Mouse (Mus musculus) left cerebral cortex, adult 9 months (tissue): ENCODE data around the gene Marveld3.
A peak's percentile ranks its signal among the peaks of the same experiment; 100 is the strongest.

Source experiments
- DNase-seq, 2 experiments: peaks; one replicate each; pipeline ENCODE4 v3.0.0; 2022; ENCODE audit warnings: low spot score in 2 of 2

The Marveld3 gene

DNA sequence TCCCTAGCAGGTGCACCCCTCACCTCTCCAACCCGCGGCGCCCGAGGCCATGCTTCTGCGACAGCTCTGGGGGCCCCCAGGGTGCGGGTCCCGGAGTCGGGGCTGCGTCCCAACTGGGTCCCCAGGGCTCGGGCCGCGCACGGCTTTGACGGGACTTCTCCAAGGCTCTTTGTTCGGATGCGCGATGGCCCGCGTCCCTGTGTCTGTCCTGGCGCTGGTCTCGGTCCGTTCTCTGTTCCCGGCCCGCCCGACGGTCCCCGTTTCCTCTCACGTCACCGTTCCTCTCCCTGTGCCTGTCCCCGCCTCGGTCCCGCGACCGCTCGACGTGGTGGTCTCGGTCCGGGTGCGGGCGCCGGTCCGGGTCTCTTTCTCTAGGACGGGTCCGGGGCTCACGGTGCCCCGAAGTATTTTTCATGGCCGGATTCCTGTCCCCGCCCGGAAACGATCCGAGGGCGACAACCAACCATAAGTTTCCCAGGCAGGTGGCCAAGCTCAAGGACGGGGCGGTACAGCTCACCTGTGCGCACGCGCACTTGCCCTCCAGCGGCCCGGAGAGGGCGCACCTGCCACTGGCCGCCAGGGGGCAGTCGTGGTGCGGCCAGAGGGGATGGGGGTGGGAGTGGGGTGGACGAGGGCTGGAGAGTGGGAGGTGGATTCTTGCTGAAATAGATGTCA is at the start of gene Marveld3:
Gene Marveld3 (minus strand): TSS at position 511 of the 675 bp plus-strand sequence.
- no peak for DNase-seq

DNA sequence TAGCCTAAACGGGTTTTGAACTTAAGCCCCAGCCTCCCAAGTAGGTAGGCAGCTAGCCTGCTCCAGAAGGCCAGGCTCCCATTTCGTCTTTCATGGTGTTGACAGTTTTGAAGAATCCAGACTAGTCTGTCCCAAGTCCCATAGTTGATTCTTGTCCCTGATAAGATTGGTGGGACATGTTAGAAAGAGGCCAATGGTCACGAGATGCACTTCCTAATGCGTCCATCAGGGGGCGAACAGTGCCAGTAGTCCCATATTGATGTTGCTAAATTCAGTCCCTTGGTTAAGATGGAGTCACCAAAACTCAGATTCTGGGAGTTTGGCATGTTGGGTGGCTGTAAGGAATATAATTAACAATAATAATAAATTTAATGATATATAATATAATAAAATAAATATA is 48.9 kb upstream of the Marveld3 start:
- peak in 1 of 2 experiments; percentile 42 for DNase-seq

DNA sequence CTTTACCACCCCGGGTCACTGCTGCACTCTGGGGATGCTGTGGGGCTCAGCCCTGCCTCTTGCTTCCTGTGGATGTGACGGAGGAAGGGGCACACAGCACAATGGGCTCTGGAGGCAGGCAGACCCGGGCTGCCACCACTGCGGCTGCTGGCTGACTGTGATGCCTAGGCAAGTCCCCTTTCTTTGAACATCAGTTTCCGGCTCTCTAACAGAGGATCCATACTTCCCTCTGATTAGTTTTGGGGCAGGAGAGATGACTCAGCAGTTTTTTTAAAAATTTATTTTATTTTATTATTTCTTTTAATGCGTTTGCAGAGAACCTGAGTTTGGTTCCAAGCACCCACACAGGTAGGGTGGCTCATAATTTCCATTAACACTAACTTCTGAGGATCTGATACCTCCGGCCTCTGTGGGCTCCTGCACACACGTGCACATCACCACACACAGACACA is 47.0 kb upstream of the Marveld3 start:
- DNase-seq: no peak

DNA sequence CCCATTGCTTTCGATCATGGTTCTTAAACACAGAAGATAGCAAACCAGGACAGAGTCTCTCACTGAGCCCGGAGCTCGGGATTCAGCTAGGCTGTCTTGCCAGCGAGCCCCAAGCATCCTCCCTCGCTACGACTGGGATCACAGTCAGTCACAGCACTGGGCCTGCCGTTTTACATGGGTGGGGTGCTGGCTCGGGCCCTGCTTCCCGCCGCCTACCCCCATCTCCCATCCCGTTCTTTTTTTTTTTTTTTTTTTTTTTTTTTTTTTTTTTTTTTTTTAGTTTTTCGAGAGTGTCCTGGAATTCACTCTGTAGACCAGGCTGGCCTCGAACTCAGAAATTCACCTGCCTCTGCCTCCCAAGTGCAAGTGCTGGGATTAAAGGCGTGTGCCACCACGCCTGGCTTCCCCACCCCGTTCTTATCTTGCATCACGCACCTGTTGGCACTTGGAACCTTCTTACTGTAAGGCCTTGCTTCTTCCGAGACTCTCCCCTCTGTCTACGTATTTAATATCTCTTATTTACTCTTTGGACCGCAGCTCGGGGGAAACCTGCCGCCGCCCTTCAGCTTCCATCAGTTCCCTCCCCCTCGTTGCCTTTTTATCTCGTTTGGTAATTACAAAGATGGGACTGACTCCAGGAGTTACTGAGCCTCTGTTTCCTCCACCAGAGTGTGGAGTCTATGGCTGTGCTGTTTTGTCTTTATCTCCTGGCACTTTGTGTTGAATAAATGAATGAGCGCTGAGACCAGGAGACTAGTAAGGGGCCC is 46.4 kb upstream of the Marveld3 start:
- no peak for DNase-seq

DNA sequence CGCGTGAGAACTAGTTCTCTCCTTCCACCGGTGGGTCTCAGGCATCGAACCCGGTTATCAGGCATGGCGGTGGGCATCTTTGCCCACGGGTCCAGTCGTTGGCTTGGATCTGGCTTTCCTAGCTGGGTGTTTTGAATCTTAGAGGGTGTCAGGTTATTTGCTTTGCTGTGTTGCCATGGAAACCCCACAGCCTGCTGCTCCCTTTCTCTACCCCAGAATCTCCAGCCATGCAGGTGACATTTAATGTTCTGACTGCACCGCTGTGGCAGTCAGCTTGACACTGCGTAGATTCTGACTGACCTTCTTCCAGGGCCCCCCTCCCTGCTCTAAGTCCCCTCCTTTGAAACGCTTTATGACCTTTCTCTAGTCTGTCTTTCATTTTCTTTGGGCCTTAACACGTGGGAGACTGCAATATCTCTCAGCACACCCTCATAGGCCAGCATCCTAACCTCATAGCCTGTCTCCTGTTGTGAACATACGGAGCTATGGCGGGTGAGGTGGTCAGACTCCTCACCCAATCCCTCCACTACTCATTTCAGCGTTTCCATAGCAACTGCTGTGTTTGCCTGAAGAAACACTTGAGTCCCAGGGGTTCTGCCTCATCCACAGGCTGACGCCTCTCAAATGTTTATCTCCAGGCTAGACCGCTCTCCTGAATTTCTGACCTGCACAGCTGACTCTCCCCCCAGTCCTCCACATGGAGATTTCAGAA is 44.5 kb upstream of the Marveld3 start:
- peak in 1 of 2 experiments; percentile 41 for DNase-seq

- no peak for DNase-seq
These were observed 42.3 kb upstream of the Marveld3 start for GRCm38 (mm10) chr8:110004300-110004699.

DNA sequence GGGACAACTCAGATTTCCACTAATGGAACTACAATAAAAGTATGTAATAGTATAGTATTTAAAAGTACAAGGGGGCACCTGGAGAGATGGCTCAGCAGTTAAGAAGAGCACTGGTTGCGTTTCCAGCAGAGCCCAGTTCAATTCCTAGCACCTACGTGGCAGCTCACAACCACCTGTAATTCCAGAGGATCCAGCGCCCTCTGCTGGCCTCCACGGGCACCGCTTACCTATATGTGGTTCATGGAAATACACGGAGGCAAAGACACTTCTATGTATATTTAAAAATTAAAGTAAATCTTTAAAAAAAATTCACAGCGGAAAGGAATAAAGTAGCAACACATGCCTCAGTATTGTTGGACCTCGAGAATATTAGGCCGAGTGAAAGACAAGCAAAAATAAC is 41.0 kb upstream of the Marveld3 start:
- no peak for DNase-seq

GRCm38 (mm10) chr8:109999974-110000373 is 38.0 kb upstream of the Marveld3 start:
- DNase-seq: no peak

DNA sequence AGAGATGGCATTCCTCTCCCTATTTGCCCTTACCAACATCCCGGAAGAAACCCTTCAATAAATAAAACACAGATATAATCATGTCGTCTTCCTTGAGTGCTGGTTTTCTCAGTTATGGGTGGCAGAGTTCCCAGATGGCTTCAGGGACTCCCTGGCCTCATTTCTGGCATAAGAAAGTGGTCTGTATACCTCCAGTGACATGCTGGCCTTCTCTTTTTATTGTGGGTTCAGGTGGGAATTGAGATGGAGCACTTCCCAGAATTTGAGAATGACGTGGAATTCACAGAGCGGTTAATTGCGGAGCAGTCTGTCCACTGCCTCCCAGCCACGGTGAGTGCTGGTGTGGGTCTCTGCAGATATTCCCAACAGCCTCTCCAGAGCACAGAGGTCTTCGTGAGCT is 36.1 kb upstream of the Marveld3 start:
- DNase-seq: no peak

- DNase-seq: no peak
These were observed 35.4 kb upstream of the Marveld3 start for GRCm38 (mm10) chr8:109997381-109997780.

DNA sequence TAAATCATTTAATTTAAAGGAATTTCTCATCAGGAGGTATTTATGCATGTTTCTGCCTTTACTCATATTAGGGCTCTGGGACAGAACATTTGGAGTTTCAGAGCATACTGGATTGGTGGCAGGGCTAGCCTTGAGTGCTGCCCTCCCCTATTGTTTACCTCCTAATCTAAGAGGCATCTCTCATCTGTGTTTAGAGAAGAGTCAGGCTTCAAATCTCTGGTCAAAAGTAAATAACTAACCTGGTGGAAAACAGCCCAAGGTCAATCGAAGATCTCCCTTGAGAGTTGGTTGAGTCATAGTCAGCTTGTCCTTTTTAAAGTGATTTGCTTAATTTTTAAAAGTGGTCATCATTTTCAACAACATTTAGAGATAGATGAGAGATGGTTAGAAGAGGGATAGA is 30.9 kb upstream of the Marveld3 start:
- no peak for DNase-seq

DNA sequence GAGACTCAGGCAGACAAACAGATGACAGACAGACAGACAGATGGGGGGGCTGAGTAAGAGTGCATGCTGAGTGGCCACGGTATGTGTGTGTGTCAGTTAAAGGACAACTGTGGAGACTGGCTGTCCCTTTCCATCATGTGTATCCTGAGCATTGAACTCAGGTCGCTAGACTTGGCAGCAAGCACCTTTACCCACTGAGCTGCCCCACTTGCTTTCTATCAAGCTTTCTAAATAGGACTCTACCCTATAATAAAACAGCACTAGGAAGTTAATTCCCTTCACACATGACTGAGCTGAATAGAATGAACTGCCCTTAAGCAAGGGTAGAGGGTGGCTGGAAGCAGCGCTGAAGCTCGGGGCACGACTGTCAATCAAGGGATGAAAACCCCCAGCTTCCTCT is 30.2 kb upstream of the Marveld3 start:
- DNase-seq: no peak

DNA sequence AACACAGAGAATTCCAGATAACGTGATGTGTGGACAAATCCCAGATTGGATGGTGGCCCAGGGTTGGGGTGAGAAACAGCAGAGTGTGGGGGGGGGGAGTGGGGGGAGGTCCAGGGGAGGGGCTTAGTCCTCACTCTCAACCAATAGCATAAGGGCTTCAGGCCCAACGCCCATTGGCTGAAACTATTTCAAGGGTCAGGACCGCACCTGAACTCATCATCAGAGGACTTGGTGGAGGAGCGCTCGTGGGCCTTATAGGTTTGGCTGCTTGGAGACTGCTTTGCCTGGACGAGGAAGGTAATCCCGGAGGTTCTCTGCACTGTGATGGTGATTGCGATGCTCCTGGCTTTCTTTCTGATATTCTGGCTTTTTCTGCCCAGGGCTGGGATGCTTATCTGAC is 28.2 kb upstream of the Marveld3 start, which contains the start of gene Tat:
Gene Tat (plus strand): TSS at position 214 of the 400 bp plus-strand sequence.
- no peak for DNase-seq

GRCm38 (mm10) chr8:109989151-109989550 is 27.1 kb upstream of the Marveld3 start:
- DNase-seq: no peak

DNA sequence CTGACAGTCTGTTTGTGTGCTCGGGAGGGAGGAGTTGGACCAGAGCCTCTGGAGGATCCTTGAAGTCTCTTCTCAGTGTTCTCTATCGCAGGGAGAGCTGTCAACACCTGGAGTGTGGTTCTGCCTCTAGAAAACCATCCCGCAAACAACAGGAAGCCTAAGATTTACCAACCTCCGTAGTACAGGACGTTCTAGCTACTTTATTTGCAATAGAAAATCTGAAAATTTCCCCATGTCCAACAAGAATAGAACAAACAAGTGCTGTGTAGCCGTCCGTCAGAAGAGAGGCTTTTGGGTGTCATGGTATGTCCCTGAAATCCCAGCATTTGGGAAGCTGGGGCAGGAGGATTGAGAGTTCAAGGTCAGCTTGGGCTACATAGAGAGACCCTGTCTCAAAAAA is 25.8 kb upstream of the Marveld3 start:
- no peak for DNase-seq

GRCm38 (mm10) chr8:109986384-109986783 is 24.4 kb upstream of the Marveld3 start:
- DNase-seq: no peak

- DNase-seq: no peak
These were observed 21.9 kb upstream of the Marveld3 start for GRCm38 (mm10) chr8:109983944-109984343.

DNA sequence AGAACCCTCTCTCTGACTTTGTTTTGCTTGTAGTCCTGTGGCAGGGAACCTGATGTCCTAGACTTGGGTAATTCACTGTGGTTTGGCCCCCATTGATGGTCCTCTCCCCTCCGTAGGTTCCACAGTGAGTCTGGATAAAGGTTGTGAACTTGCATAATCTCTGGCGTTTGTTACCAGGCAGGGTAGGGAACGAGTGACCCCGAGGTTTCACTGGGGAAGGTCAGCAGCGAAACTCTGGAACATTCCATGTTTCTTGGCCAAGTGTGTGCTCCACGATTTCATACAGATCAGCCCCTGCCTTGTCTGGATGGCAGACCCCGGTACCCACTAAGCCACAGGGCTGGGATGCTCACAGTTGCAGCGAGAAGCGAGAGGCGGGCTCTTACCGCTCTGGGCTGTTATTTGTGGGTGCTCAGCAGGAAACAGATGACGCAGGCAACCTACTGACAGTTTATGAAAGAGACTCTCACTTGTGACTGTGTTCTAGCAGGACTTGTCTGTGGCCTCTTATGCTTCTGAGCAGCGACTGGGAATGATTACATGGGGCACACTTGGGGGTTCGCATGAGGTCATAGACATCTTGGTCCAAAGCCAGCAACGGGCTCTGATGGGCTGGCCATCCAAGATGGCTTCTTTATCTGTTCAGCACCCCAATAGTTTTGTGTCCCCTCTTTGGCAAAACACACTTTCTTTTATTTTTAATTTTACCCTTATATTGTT is 20.5 kb upstream of the Marveld3 start:
- DNase-seq: no peak

DNA sequence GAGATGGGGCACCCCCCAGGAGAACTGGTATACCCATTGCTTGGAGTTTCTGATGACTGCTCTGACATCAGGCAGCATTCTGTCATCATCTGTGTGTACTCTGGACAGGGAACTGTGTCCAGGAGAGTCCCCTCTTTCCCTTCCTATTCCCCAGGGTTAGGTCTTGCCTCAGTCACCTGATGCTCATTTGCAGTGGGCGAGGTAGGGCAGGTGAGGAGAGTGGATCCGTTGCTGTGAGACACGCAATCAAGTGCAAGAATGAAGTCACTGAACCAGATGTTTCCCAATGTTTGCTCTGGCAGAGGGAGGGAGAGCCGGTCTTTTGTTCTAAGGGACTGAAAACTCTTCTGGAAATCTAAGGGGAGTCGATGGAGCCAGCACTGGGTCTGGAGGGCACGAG is 17.3 kb upstream of the Marveld3 start:
- DNase-seq: no peak

DNA sequence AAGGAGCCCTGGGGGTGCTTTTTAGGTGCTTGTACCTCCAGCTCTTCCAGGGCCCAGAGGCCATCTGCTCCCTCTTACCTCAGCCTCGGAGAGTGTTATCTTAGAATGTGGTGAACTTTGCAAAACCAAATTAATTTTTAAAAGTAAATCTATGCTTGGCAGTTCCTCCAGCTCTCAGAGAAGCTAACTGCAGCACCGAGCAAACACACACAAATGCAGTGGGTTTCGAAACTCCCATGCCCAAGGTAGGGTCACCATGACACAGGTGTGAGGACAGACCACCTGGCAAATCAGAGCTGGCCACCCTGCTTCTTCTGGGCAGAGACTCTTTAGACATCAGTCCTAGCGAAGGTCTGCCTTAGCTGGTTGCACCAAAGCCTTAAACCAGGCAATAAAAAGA is 10.9 kb upstream of the Marveld3 start:
- DNase-seq: no peak

GRCm38 (mm10) chr8:109970323-109970722 is 8.3 kb upstream of the Marveld3 start:
- peak in 1 of 2 experiments; percentile 34 for DNase-seq

GRCm38 (mm10) chr8:109968837-109969236 is 6.8 kb upstream of the Marveld3 start:
- DNase-seq: no peak
